Mouse (Mus musculus): Measurements from ENCODE around the gene Scn1b.

The Scn1b gene

DNA sequence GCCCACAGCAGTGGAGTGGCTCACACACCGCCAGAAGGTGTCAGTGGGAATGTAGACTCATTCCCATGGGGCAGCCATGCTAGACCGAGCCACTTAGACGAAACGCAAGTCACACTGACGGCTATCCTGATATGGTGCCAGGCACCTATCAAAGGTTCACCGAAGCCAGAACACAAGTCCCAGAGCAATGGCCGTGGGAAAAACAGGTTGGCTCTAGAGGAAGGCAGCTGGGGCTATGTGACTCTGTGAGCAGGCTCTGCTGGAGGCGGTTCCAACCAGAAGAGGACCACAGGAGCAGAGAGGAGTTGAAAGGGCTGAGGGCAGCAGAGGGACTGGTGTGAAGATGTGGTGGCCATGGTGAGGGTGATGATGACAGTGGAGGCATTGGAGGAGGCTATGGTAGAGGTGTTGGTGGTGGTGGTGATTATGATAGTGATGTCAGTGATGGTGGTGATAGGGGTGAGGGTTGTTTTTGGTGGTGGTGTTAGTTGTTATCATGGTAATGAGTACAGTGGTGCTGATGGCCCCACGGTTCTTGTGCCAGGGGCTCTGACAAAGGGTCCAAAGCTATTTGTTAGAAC lies 40.5 kb downstream of the Scn1b start:
- DNase-seq (ENCODE audit: low spot score) = no peak

DNA sequence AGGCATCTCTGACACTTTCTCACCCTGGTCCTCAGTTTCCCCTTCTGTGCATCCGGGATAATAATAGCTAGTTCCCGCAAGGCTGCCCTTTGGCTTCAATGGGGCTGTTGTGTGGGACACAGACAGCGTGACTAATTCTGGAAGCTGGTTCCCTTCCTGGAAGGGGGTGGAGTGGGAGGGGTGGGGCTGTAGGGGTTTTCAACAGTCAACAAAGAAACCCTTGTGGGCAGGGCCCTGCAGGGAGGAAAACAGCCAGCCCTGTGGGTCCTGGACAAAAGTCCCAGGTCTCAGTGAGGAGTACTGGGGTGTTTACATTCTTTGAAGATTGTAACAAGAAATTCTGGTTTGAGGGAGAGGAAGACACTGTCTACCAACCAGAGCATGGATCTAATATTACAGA lies 41.6 kb downstream of the Scn1b start:
- no peak for DNase-seq (ENCODE audit: low spot score)

- DNase-seq (ENCODE audit: low spot score) = no peak
These were observed 42.7 kb downstream of the Scn1b start for GRCm38 (mm10) chr7:31084140-31084539.

DNA sequence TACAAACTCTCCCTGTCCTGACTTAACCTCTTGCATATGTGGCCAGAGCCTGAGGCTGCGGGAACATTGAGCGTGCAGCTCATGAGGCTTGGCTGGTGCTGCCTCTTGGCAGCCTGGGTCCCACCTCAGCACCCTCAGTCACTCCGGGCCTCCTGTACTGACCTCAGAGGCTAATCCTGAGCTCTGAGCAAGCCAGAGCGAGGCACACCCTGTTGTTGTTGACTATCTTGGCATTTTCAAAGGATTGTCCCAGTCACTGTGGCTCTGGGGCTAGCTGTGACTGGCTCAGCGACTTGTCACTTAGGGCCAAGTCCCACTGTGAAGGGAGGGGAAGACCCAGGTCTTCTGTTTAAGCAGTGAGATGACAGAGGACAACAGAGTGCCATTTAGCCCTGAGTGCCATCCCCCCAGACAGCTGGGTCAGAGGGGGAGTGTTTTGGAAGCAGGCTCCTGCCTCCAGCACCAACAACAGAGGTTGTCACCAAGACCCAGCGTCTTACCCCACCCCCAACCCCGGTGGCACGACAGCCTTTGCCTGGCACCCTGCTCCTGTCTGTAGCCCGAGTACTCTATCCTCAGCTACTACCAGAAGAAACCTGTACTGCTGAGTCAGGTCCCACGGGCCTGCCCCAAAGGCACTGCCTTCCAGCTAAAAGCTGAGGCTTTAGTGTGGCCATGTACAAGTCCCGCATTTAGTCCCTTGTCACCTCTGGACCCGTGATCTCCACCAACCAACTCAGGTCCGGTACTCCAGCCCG lies 43.8 kb downstream of the Scn1b start:
- peak; percentile 50 for DNase-seq (ENCODE audit: low spot score)

- DNase-seq (ENCODE audit: low spot score) = no peak
These were observed 44.7 kb downstream of the Scn1b start for GRCm38 (mm10) chr7:31082106-31082505.

DNA sequence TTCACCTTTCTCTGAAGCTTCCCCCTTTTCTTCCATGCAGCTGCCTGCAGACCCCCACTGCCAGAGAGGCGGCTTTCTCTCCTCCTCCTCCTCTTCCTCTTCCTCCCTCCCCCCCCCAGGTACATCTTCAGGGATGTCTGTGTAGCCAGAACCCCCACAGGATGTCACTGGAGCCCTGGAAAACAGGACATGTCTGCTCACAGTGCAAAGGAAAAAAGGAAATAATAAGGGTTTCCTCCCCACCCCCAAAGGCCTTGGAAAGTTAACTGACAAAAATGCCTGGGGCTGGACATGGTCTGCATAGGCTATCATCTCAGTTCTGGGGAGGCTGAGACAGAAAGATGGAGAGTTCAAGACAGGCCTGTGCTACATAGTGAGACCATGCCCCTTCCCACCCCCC lies 45.7 kb downstream of the Scn1b start:
- DNase-seq (ENCODE audit: low spot score) = no peak

DNA sequence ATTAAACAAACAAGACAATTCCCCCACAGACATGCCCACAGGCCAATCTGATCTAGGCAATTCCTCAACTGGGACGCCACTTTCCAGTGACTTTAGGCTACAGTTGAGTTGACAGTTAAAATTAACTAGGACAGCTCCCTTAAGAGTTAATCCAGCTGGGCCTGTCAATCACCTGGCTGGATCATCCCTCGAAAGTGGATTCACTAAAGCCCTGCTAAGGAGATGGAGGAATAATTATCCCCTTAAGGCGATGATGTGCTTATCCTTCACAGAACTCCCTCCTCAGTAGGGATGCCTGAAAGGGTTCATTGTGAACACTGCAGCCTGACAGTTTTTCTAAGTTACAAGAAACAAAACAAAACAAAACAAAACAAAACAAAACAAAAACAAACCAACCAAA lies 46.2 kb downstream of the Scn1b start:
- DNase-seq (ENCODE audit: low spot score) = no peak

DNA sequence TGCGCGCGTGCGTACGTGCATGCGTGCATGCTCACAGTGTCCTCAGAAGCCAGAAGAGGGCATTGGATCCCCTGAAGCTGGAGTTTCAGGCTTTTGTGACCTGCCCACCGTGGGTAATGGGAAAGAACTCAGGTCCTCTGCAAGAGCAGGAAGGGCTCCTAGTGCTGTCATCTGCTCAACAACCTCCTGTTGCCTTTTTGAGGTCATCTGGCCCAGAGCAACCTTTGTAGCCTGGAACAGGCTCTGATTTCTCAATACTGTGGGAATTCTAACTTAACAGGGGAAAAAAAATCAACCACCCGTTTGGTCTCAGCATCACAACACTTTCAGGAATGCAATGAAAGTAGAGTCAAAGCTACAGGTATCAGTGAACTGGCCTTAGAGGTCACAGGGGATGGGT lies 47.1 kb downstream of the Scn1b start:
- DNase-seq (ENCODE audit: low spot score) = no peak

- DNase-seq (ENCODE audit: low spot score) = no peak
These were observed 48.8 kb downstream of the Scn1b start for GRCm38 (mm10) chr7:31077885-31078445.

DNA sequence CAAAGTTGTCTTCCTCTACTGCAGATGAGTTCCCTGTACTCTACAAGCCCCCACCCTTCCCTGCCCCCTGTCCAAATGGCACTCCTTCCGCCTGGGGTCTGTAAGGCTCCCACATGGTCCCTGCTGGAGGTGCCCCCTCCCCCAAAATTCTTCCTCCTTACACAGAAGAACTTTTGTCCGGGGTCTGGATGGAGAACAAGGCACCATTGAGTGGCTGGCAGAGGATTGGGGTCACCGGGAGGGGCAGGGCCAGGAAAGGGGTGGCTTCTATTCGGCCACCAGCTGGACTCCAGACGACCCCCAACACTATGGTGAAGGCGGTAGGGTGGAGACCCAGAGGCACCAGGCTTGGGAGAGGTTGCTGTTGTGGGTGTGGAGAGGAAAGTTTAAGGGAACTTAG lies 49.3 kb downstream of the Scn1b start:
- DNase-seq (ENCODE audit: low spot score) = no peak

GRCm38 (mm10) chr7:31076492-31076891 lies 50.3 kb downstream of the Scn1b start, which contains the start of gene Fxyd3:
Gene Fxyd3, minus strand, starts transcription at chr7:31076704.
- no peak for DNase-seq (ENCODE audit: low spot score)

- no peak for DNase-seq (ENCODE audit: low spot score)
These were observed 52.1 kb downstream of the Scn1b start for GRCm38 (mm10) chr7:31074713-31075069.

DNA sequence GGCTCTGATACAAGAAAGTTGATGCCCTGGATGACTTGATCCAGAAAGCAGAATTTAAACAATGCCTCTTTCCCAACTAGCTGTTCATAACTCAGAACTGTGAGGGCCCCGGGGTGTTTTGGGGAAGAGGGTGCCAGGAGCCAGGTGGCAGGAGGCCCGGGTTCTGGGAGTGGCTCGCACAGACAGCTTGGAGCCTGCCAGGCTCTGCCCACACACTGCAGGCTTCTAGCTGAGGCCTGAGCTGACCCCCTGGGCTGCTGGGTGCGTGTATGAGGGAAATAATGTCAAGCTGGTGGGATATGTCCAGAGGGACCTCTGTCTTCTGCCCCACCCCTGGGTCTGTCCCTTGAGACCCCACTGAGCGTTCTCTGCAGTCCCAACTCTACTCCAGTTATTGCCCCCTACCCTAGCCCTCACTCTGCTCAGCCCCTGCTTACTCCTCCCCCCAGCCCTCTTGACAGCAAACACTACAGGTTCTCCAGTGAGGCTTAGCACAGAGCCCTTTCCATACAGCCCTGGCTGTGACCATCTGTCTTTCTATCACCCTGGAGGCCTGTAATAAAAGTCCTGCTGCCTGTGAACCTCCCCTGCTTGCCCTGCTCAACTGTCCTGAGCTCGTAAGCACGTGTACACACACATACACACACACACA lies 52.6 kb downstream of the Scn1b start:
- DNase-seq (ENCODE audit: low spot score) = no peak

DNA sequence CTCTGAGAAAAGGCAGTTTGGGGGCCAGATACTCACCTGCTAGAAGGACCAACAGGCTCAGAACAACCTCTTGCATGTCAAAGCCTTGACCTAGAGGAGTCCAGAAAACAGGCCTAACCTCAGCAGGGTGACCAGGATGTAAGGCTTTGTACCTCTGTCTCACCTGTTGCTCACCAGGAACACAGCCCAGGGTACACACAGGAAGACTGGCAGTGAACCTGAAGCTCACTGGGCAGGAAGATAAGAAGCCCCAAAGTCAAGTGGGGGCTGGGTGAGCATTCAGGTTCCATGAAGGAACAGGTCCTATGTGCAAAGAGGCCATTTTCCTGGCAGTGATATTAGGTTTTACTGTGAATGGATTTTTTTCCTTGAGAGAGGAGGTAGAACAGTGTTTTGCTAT lies 53.3 kb downstream of the Scn1b start:
- DNase-seq (ENCODE audit: low spot score) = no peak

- peak; percentile 69 for DNase-seq (ENCODE audit: low spot score)
These were observed 54.5 kb downstream of the Scn1b start for GRCm38 (mm10) chr7:31072326-31072725.

DNA sequence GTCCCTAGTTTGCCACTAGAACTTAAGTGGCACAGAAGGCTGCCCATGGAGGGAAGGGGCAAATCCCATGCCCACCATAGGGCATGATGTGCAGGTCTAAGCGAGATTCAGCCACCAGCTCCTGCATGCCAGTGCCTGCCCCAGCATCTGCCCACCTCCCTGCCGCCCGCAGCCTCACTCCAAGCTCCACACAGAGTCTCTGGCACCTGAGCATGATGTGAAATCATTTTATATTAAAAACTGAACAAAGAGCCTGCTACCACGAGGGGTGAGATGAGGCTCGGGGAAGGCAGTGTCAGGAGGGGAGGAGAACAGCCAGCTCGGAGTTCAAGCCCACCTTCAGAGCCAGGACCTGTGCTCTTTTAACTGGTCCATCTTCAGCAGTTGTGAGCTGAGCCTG lies 56.5 kb downstream of the Scn1b start:
- DNase-seq (ENCODE audit: low spot score) = no peak

- DNase-seq (ENCODE audit: low spot score) = no peak
These were observed 57.3 kb downstream of the Scn1b start for GRCm38 (mm10) chr7:31069491-31069890.

DNA sequence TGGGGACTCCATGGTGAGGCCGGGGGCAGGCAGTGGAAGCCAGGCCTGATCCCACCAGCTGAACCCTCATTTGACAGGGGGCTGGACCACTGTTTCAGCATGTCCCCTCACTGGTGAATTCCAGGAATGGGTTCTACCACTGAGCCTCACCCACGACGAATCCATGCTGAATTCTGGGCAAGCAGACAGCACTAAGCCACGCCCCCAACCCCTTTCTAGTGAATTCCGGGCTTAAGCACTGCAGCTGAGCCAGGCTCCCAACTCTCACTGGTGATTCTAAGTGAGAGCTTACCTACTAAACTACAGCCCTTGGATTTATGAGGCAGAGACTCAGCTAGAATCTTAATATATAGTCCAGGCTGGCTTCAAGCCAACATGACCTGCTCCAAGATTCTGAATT lies 59.0 kb downstream of the Scn1b start:
- no peak for DNase-seq (ENCODE audit: low spot score)

All from testis, postnatal 14 days (tissue).